Mouse (Mus musculus): ENCODE results near the gene Gm10282. TPM values are rescaled to one million over a fixed set of nuclear protein-coding genes. Genes with fewer than 3 reads are reported as not detected.

Gene Gm10282
- polyA plus RNA-seq, 1 experiment from 2014 or later: 18.2 TPM

Other genes starting within 250 kb of the Gm10282 start
- not detected in 2 replicates for gene Olfr373, start 222.1 kb downstream of the Gm10282 start, polyA plus RNA-seq (2014; fragmentation: Nextera tagmentation; extraction: Ambion mirVana)
- gene Olfr374, start 198.2 kb downstream of the Gm10282 start, polyA plus RNA-seq (2014; fragmentation: Nextera tagmentation; extraction: Ambion mirVana): not detected in 2 replicates
- gene Tpm4, start 170.3 kb downstream of the Gm10282 start, polyA plus RNA-seq (2014; fragmentation: Nextera tagmentation; extraction: Ambion mirVana): 123 and 197 TPM in 2 replicates
- gene Rab8a, start 144.1 kb downstream of the Gm10282 start, polyA plus RNA-seq (2014; fragmentation: Nextera tagmentation; extraction: Ambion mirVana): 64.8 and 69.9 TPM in 2 replicates
- gene Hsh2d, start 115.6 kb downstream of the Gm10282 start, polyA plus RNA-seq (2014; fragmentation: Nextera tagmentation; extraction: Ambion mirVana): not detected in 2 replicates
- gene Cib3, start 92.4 kb downstream of the Gm10282 start, polyA plus RNA-seq (2014; fragmentation: Nextera tagmentation; extraction: Ambion mirVana): not detected in 2 replicates
- not detected in 2 replicates for gene Gm11034, start 91.6 kb downstream of the Gm10282 start, polyA plus RNA-seq (2014; fragmentation: Nextera tagmentation; extraction: Ambion mirVana)
- gene Fam32a, start 85.5 kb downstream of the Gm10282 start, polyA plus RNA-seq (2014; fragmentation: Nextera tagmentation; extraction: Ambion mirVana): 62.4 and 74.6 TPM in 2 replicates
- gene Ap1m1, start 65.2 kb downstream of the Gm10282 start, polyA plus RNA-seq (2014; fragmentation: Nextera tagmentation; extraction: Ambion mirVana): 235 and 260 TPM in 2 replicates
- gene Klf2, start 13.8 kb upstream of the Gm10282 start, polyA plus RNA-seq (2014; fragmentation: Nextera tagmentation; extraction: Ambion mirVana): 3.1 and 5.7 TPM in 2 replicates
- 60.8 and 72.5 TPM in 2 replicates for gene Eps15l1, start 116.2 kb upstream of the Gm10282 start, polyA plus RNA-seq (2014; fragmentation: Nextera tagmentation; extraction: Ambion mirVana)
- gene Calr3, start 138.6 kb upstream of the Gm10282 start, polyA plus RNA-seq (2014; fragmentation: Nextera tagmentation; extraction: Ambion mirVana): 0.86 and 1.1 TPM in 2 replicates
- 12.6 and 17.0 TPM in 2 replicates for gene 1700030K09Rik, start 138.6 kb upstream of the Gm10282 start, polyA plus RNA-seq (2014; fragmentation: Nextera tagmentation; extraction: Ambion mirVana)
- 41.5 and 54.3 TPM in 2 replicates for gene Cherp, start 170.0 kb upstream of the Gm10282 start, polyA plus RNA-seq (2014; fragmentation: Nextera tagmentation; extraction: Ambion mirVana)
- 9.7 and 10.0 TPM in 2 replicates for gene Slc35e1, start 187.4 kb upstream of the Gm10282 start, polyA plus RNA-seq (2014; fragmentation: Nextera tagmentation; extraction: Ambion mirVana)
- 14.3 and 16.4 TPM in 2 replicates for gene Med26, start 243.0 kb upstream of the Gm10282 start, polyA plus RNA-seq (2014; fragmentation: Nextera tagmentation; extraction: Ambion mirVana)

Data from midbrain, embryonic 14.5 days (tissue).